Mouse (Mus musculus) hindbrain, embryonic 10.5 days (tissue): Measurements from ENCODE around the gene Akap2. TPM values are rescaled to one million over a fixed set of nuclear protein-coding genes. Genes with fewer than 3 reads are reported as not detected.

ENCODE experiments used
- DNase-seq: peaks from one replicate; pipeline ENCODE4 v3.0.0-alpha.2; 2017; ENCODE audit warnings: low spot score
- H3K27ac ChIP-seq: fragments of 300-500 bp; sonication (generic); 2 replicates; pipeline ENCODE4 v1.5.1; 2016; ENCODE audit warnings: mild to moderate bottlenecking, moderate library complexity
- H3K27me3 ChIP-seq: fragments of 300-500 bp; sonication (generic); 2 replicates; pipeline ENCODE4 v1.6.1; 2016; ENCODE audit warnings: mild to moderate bottlenecking; ENCODE audit not compliant: poor library complexity, insufficient read depth, severe bottlenecking
- H3K36me3 ChIP-seq: fragments of 300-500 bp; sonication (generic); 2 replicates; pipeline ENCODE4 v1.6.1; 2016; ENCODE audit warnings: mild to moderate bottlenecking, moderate library complexity
- H3K4me1 ChIP-seq: fragments of 300-500 bp; sonication (generic); replicated peaks from 2 replicates; pipeline ENCODE4 v1.6.1; 2016; ENCODE audit warnings: mild to moderate bottlenecking
- H3K4me3 ChIP-seq: fragments of 300-500 bp; sonication (generic); 2 replicates; pipeline ENCODE4 v1.5.1; 2016; ENCODE audit warnings: mild to moderate bottlenecking, moderate library complexity
- H3K9me3 ChIP-seq: fragments of 300-500 bp; sonication (generic); 2 replicates; pipeline ENCODE4 v1.6.1; 2016; ENCODE audit warnings: mild to moderate bottlenecking, moderate library complexity
- WGBS: fragments of 180-500 bp; shearing (Covaris S2); methylation state at CpG from one replicate; pipeline ENCODE4 v1.1.7; 2016; 5-methylcytosine and 5-hydroxymethylcytosine counted together
- polyA plus RNA-seq: library from polyadenylated mRNA; unstranded; fragments of >200 nt; fragmentation: Nextera tagmentation; extraction: Ambion mirVana; gene quantifications from 2 replicates; pipeline ENCODE4 v1.2.1, GENCODE M21; 2016

Gene Akap2
- polyA plus RNA-seq, 1 experiment from 2014 or later: 30.2 TPM

- Histone ChIP-seq H3K36me3 (no peaks in the 10 kb centered on the region), H3K4me1 (peaks cover 50% of the 10 kb centered on the region), H3K4me3 (no peak overlapping the region), H3K27ac (peak overlapping the region; percentile 47; the same call in 1 of the 2 replicates), H3K27me3 (no peaks in the 10 kb centered on the region), H3K9me3 (no peaks in the 10 kb centered on the region)
- WGBS: 67% methylated on average over 8 of the region's 8 CpGs
- no peak for DNase-seq
Measured at GRCm38 (mm10) chr4:57793989-57794388, 76.5 kb downstream of the Akap2 start.

- no peak for DNase-seq
- Histone ChIP-seq H3K9me3 (no peaks in the 10 kb centered on the region), H3K36me3 (no peaks in the 10 kb centered on the region), H3K4me1 (peaks cover 47% of the 10 kb centered on the region), H3K27ac (no peak overlapping the region), H3K4me3 (no peak overlapping the region), H3K27me3 (no peaks in the 10 kb centered on the region)
- WGBS: 33% methylated on average over 3 of the region's 3 CpGs
Measured at GRCm38 (mm10) chr4:57794547-57794946, 77.1 kb downstream of the Akap2 start.

- Histone ChIP-seq H3K36me3 (peaks cover 10% of the 10 kb centered on the region; the same call in 1 of the 2 replicates), H3K27me3 (no peaks in the 10 kb centered on the region), H3K4me1 (peaks cover 32% of the 10 kb centered on the region), H3K27ac (peak overlapping the region; percentile 85), H3K9me3 (no peaks in the 10 kb centered on the region), H3K4me3 (no peak overlapping the region)
- DNase-seq: no peak
- 82% methylated on average over 9 of the region's 9 CpGs for WGBS
Measured at GRCm38 (mm10) chr4:57797548-57798285, 80.3 kb downstream of the Akap2 start.

- no peak for DNase-seq
- WGBS: 35% methylated on average over 10 of the region's 10 CpGs
- H3K27ac ChIP-seq: peak overlapping the region; percentile 85
Measured at GRCm38 (mm10) chr4:57798286-57799018, 81.0 kb downstream of the Akap2 start.

GRCm38 (mm10) chr4:57799297-57799696 lies 81.8 kb downstream of the Akap2 start:
- Histone ChIP-seq H3K36me3 (peaks cover 10% of the 10 kb centered on the region), H3K9me3 (no peaks in the 10 kb centered on the region), H3K27me3 (no peaks in the 10 kb centered on the region), H3K4me1 (peaks cover 21% of the 10 kb centered on the region), H3K27ac (peak overlapping the region; percentile 85), H3K4me3 (no peak overlapping the region)
- WGBS: 83% methylated on average over 1 of the region's 1 CpGs
- no peak for DNase-seq

More at GRCm38 (mm10) chr4:57798286-57799018, 81.0 kb downstream of the Akap2 start:
- Histone ChIP-seq H3K27me3 (no peaks in the 10 kb centered on the region), H3K4me3 (no peak overlapping the region), H3K4me1 (peaks cover 29% of the 10 kb centered on the region), H3K36me3 (peaks cover 10% of the 10 kb centered on the region; the same call in 1 of the 2 replicates), H3K9me3 (no peaks in the 10 kb centered on the region)

GRCm38 (mm10) chr4:57801239-57801638 lies 83.8 kb downstream of the Akap2 start:
- H3K9me3 ChIP-seq: no peaks in the 10 kb centered on the region
- no peak overlapping the region for H3K27ac ChIP-seq
- H3K36me3 ChIP-seq: peaks cover 13% of the 10 kb centered on the region
- DNase-seq: no peak
- peaks cover 16% of the 10 kb centered on the region for H3K4me1 ChIP-seq
- WGBS: 85% methylated on average over 7 of the region's 7 CpGs
- H3K27me3 ChIP-seq: no peaks in the 10 kb centered on the region
- H3K4me3 ChIP-seq: no peak overlapping the region

GRCm38 (mm10) chr4:57801986-57802385 lies 84.5 kb downstream of the Akap2 start:
- peaks cover 16% of the 10 kb centered on the region for H3K4me1 ChIP-seq
- no peaks in the 10 kb centered on the region for H3K9me3 ChIP-seq
- no peak for DNase-seq
- no peak overlapping the region for H3K27ac ChIP-seq
- no peak overlapping the region for H3K4me3 ChIP-seq
- no peaks in the 10 kb centered on the region for H3K27me3 ChIP-seq
- WGBS: 84% methylated on average over 5 of the region's 5 CpGs
- peaks cover 13% of the 10 kb centered on the region for H3K36me3 ChIP-seq

GRCm38 (mm10) chr4:57802411-57802810 lies 85.0 kb downstream of the Akap2 start:
- 88% methylated on average over 3 of the region's 3 CpGs for WGBS
- no peak for DNase-seq
- Histone ChIP-seq H3K4me1 (peaks cover 16% of the 10 kb centered on the region), H3K27me3 (no peaks in the 10 kb centered on the region), H3K4me3 (no peak overlapping the region), H3K27ac (no peak overlapping the region), H3K9me3 (no peaks in the 10 kb centered on the region), H3K36me3 (peaks cover 13% of the 10 kb centered on the region)

- H3K4me3 ChIP-seq: no peak overlapping the region
- DNase-seq: no peak
- no peaks in the 10 kb centered on the region for H3K4me1 ChIP-seq
- 88% methylated on average over 6 of the region's 6 CpGs for WGBS
- H3K27ac ChIP-seq: no peak overlapping the region
- H3K9me3 ChIP-seq: no peaks in the 10 kb centered on the region
- peaks cover 21% of the 10 kb centered on the region for H3K36me3 ChIP-seq
- H3K27me3 ChIP-seq: no peaks in the 10 kb centered on the region
Measured at GRCm38 (mm10) chr4:57804902-57805301, 87.4 kb downstream of the Akap2 start.

- peaks cover 11% of the 10 kb centered on the region; the same call in 1 of the 2 replicates for H3K4me1 ChIP-seq
- no peak overlapping the region for H3K4me3 ChIP-seq
- WGBS: 89% methylated on average over 4 of the region's 4 CpGs
- no peaks in the 10 kb centered on the region for H3K9me3 ChIP-seq
- H3K27me3 ChIP-seq: no peaks in the 10 kb centered on the region
- H3K36me3 ChIP-seq: peaks cover 11% of the 10 kb centered on the region; the same call in 1 of the 2 replicates
- no peak for DNase-seq
- no peak overlapping the region for H3K27ac ChIP-seq
Measured at GRCm38 (mm10) chr4:57809449-57809848, 92.0 kb downstream of the Akap2 start.

GRCm38 (mm10) chr4:57812075-57812474 lies 94.6 kb downstream of the Akap2 start:
- Histone ChIP-seq H3K27me3 (no peaks in the 10 kb centered on the region), H3K27ac (no peak overlapping the region)
- 77% methylated on average over 1 of the region's 1 CpGs for WGBS

GRCm38 (mm10) chr4:57812916-57813575 lies 95.6 kb downstream of the Akap2 start:
- H3K4me3 ChIP-seq: no peak overlapping the region
- no peaks in the 10 kb centered on the region for H3K9me3 ChIP-seq
- 63% methylated on average over 7 of the region's 7 CpGs for WGBS
- DNase-seq: no peak
- H3K4me1 ChIP-seq: peaks cover 11% of the 10 kb centered on the region; the same call in 1 of the 2 replicates
- H3K27ac ChIP-seq: no peak overlapping the region
- H3K36me3 ChIP-seq: peaks cover 10% of the 10 kb centered on the region
- no peaks in the 10 kb centered on the region for H3K27me3 ChIP-seq

More at GRCm38 (mm10) chr4:57812075-57812474, 94.6 kb downstream of the Akap2 start:
- Histone ChIP-seq H3K4me3 (no peak overlapping the region), H3K9me3 (no peaks in the 10 kb centered on the region), H3K4me1 (peaks cover 11% of the 10 kb centered on the region; the same call in 1 of the 2 replicates), H3K36me3 (peaks cover 8% of the 10 kb centered on the region; the same call in 1 of the 2 replicates)
- DNase-seq: no peak
